Mouse (Mus musculus): ENCODE measurements around the gene Caskin1. TPM values are rescaled to one million over a fixed set of nuclear protein-coding genes. Genes with fewer than 3 reads are reported as not detected.

Gene Caskin1
- polyA plus RNA-seq, 1 experiment from 2014 or later: 0.84 TPM

DNA sequence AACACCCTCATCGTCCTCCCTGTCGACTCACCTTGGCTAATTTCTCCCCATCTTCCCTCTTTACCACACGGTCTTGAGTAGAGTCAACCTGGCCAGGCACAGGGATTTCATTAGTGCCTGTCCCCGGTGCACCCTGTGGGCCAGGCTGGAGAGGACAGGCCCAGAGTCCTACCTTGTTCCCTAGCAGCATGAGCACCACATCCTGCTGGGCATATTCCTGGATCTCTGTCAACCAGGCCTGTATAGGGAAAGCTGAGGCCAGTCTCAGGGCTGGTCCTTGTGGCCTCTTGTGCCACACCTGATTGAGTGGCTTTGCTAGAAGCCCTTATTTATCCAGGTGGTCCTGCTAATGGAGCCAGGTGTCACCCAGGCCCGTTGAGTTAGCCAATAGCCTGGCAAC is 41.5 kb downstream of the Caskin1 start:
- no peaks in the 10 kb centered on the region for H3K27me3 ChIP-seq (ENCODE audit: control insufficient read depth, insufficient read depth, low read length)
- peaks cover 13% of the 10 kb centered on the region for H3K4me1 ChIP-seq (replicated peaks; ENCODE audit: control insufficient read depth, insufficient read depth)
- H3K9ac ChIP-seq (ENCODE audit: low read length): peak overlapping the region; percentile 64
- ATAC-seq (ENCODE audit: low FRiP score, low TSS enrichment) (no peak), DNase-seq (ENCODE audit: low spot score) (no peak)
- peak overlapping the region; percentile 62 for H3K4me2 ChIP-seq (replicated peaks; ENCODE audit: low read depth)
- H3K9me3 ChIP-seq (ENCODE audit: control insufficient read depth, low read length): no peaks in the 10 kb centered on the region
- WGBS: 30% methylated on average over 5 of the region's 5 CpGs
- peak overlapping the region; percentile 42; the same call in 1 of the 2 replicates for H3K4me3 ChIP-seq (ENCODE audit: low read depth, low read length)
- TF ChIP-seq CTCF (IDR thresholded peaks at IDR 0.05; ENCODE audit: low read depth) (no peak), EP300 (optimal IDR thresholded peaks at IDR 0.05) (no peak)
- peak overlapping the region; percentile 18; the same call in 1 of the 2 replicates for H3K27ac ChIP-seq (replicated peaks)
- peaks cover 3% of the 10 kb centered on the region; the same call in 1 of the 2 replicates for H3K36me3 ChIP-seq (ENCODE audit: control insufficient read depth, insufficient read depth, low read length)

DNA sequence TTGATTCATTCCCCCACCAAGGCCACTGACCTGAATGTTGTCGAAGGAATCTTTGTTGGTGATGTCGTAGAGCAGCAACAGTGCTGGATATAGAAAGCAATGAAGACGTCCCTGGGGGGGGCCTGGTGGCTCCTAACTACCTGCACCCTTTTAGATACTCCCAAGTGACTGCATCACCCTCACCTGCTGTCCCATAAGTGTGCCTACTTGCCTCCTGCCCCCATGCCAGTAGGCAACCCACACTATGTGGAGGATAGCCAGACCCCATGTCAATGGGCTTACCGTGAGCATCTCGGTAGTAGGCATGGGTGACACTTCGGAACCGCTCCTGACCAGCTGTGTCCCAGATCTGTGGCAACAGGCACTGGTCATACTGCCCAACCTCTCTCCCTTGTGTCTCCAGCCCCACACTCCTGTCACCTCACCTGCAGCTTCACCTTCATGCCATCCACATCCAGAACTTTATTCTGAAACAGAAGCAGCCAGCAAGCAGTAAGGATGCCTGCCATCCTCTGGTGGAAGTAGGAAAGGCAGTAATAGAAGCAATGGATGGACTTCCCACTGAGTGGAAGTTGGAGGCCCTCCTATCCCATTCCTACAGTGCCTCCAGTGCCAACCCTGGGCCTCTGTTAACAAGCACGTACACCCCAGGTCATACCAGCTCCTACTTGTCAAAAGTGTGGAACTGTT is 42.1 kb downstream of the Caskin1 start:
- H3K9me3 ChIP-seq (ENCODE audit: control insufficient read depth, low read length): no peaks in the 10 kb centered on the region
- TF ChIP-seq CTCF (IDR thresholded peaks at IDR 0.05; ENCODE audit: low read depth) (peak; percentile 67), EP300 (optimal IDR thresholded peaks at IDR 0.05) (no peak)
- no peak for ATAC-seq (ENCODE audit: low FRiP score, low TSS enrichment)
- 41% methylated on average over 8 of the region's 8 CpGs for WGBS
- DNase-seq (ENCODE audit: low spot score): no peak
- H3K4me1 ChIP-seq (replicated peaks; ENCODE audit: control insufficient read depth, insufficient read depth): peaks cover 12% of the 10 kb centered on the region
- no peak overlapping the region for H3K27ac ChIP-seq (replicated peaks)
- H3K9ac ChIP-seq (ENCODE audit: low read length): peak overlapping the region; percentile 64; the same call in 1 of the 2 replicates
- no peaks in the 10 kb centered on the region for H3K27me3 ChIP-seq (ENCODE audit: control insufficient read depth, insufficient read depth, low read length)
- peak overlapping the region; percentile 62 for H3K4me2 ChIP-seq (replicated peaks; ENCODE audit: low read depth)
- H3K4me3 ChIP-seq (ENCODE audit: low read depth, low read length): no peak overlapping the region
- H3K36me3 ChIP-seq (ENCODE audit: control insufficient read depth, insufficient read depth, low read length): peaks cover 3% of the 10 kb centered on the region; the same call in 1 of the 2 replicates

DNA sequence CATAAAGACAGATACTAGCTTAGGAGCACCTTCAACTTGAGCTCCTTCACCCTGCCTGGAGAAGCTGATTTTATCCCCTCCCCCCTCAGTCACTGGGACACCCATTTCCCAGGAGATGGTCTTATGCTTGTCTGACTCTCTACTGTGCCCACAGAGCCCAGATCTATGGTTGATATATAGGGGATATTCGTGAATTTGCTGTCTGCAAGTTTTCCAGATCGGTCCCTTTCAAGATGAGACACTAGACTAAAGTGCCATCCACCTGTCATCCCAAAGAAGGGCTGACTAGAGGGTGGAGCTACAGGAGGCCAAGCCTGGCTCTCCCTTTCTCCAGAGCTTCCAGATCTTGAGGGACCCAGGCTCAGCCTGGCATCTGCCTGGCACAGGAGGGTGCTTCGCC is 42.7 kb downstream of the Caskin1 start:
- Histone ChIP-seq H3K9ac (ENCODE audit: low read length) (no peak overlapping the region), H3K4me1 (replicated peaks; ENCODE audit: control insufficient read depth, insufficient read depth) (peaks cover 10% of the 10 kb centered on the region), H3K9me3 (ENCODE audit: control insufficient read depth, low read length) (no peaks in the 10 kb centered on the region), H3K4me3 (ENCODE audit: low read depth, low read length) (no peak overlapping the region), H3K36me3 (ENCODE audit: control insufficient read depth, insufficient read depth, low read length) (peaks cover 3% of the 10 kb centered on the region; the same call in 1 of the 2 replicates), H3K27ac (replicated peaks) (no peak overlapping the region), H3K27me3 (ENCODE audit: control insufficient read depth, insufficient read depth, low read length) (no peaks in the 10 kb centered on the region), H3K4me2 (replicated peaks; ENCODE audit: low read depth) (no peak overlapping the region)
- no peak for DNase-seq (ENCODE audit: low spot score)
- 69% methylated on average over 3 of the region's 3 CpGs for WGBS
- TF ChIP-seq EP300 (optimal IDR thresholded peaks at IDR 0.05) (no peak), CTCF (IDR thresholded peaks at IDR 0.05; ENCODE audit: low read depth) (no peak)
- no peak for ATAC-seq (ENCODE audit: low FRiP score, low TSS enrichment)

DNA sequence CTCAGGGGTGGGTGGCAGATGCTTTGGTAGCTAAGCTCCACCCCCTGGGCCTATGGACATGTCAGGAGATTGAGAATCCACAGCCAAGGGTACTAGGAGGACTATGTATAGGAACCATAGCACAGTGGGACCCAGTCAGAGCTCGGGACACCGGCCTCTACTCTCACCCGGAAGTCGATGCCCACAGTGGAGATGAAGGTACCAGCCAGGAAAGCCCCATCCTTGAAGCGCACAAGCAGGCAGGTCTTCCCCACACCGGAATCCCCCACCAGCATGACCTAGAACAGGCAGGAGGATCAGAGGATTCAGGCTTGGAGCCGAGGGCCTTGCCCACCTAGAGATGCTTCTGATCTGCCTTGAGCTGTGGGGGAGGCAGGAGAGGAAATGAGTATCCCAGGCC is 43.6 kb downstream of the Caskin1 start:
- no peak overlapping the region for H3K4me2 ChIP-seq (replicated peaks; ENCODE audit: low read depth)
- peaks cover 3% of the 10 kb centered on the region; the same call in 1 of the 2 replicates for H3K36me3 ChIP-seq (ENCODE audit: control insufficient read depth, insufficient read depth, low read length)
- no peak overlapping the region for H3K4me3 ChIP-seq (ENCODE audit: low read depth, low read length)
- WGBS: 82% methylated on average over 7 of the region's 7 CpGs
- ATAC-seq (ENCODE audit: low FRiP score, low TSS enrichment) (no peak), DNase-seq (ENCODE audit: low spot score) (no peak)
- H3K4me1 ChIP-seq (replicated peaks; ENCODE audit: control insufficient read depth, insufficient read depth): peaks cover 10% of the 10 kb centered on the region
- H3K9me3 ChIP-seq (ENCODE audit: control insufficient read depth, low read length): no peaks in the 10 kb centered on the region
- H3K27me3 ChIP-seq (ENCODE audit: control insufficient read depth, insufficient read depth, low read length): no peaks in the 10 kb centered on the region
- no peak for TF ChIP-seq CTCF (IDR thresholded peaks at IDR 0.05; ENCODE audit: low read depth)
- TF ChIP-seq EP300 (optimal IDR thresholded peaks at IDR 0.05): no peak
- H3K9ac ChIP-seq (ENCODE audit: low read length): no peak overlapping the region
- H3K27ac ChIP-seq (replicated peaks): no peak overlapping the region

DNA sequence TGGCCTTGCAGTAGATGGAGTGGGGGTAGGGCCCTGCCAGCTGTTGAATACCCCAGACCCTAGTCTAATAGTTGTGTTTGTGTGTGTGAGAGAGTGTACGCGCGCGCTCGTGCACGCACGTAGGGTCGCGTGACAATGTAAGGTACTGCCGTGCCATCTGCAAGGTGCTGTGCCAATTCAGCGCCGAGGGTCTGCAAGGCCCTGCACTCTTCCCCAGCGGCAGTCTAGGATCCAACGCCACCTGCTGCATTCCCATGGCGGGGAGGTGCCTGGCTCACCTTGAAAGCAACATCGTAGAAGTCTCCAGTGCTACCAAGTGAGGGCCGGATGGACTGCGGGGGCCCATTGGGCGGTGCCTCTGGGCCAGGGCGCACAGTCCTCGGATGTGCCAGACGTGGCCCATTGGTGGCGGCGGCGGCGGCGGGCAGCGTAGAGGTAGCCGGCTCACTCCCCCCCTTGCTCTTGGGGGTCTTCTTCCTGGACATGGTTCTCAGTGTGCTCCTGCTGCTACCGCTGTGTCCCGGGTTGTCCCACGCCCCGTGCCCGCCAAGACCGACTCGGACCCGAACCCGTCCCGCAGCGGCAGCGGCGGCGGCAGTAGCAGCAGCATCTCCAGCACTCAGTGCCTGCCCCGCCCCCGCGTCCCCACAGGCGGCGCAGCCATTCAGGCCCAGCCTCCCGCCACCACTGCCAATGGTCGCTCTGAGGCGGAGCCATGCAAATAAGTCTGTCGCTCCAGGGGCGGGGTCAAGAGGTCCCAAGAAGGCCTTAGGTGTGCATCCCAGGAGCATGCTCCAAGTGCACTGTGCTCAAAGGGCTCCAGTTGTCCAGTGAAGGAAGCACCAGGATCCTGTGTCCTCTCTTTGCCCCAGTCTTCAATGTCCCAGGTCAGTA is 44.9 kb downstream of the Caskin1 start:
- WGBS: 12% methylated on average over 51 of the region's 53 CpGs
- H3K36me3 ChIP-seq (ENCODE audit: control insufficient read depth, insufficient read depth, low read length): peaks cover 3% of the 10 kb centered on the region; the same call in 1 of the 2 replicates
- H3K27ac ChIP-seq (replicated peaks): no peak overlapping the region
- DNase-seq (ENCODE audit: low spot score) (peak; percentile 91), ATAC-seq (ENCODE audit: low FRiP score, low TSS enrichment) (peak; percentile 81)
- H3K4me3 ChIP-seq (ENCODE audit: low read depth, low read length): peak overlapping the region; percentile 33
- no peaks in the 10 kb centered on the region for H3K9me3 ChIP-seq (ENCODE audit: control insufficient read depth, low read length)
- peaks cover 10% of the 10 kb centered on the region for H3K4me1 ChIP-seq (replicated peaks; ENCODE audit: control insufficient read depth, insufficient read depth)
- TF ChIP-seq CTCF (IDR thresholded peaks at IDR 0.05; ENCODE audit: low read depth) (peak; percentile 52), EP300 (optimal IDR thresholded peaks at IDR 0.05) (no peak)
- peak overlapping the region; percentile 50 for H3K9ac ChIP-seq (ENCODE audit: low read length)
- no peaks in the 10 kb centered on the region for H3K27me3 ChIP-seq (ENCODE audit: control insufficient read depth, insufficient read depth, low read length)
- H3K4me2 ChIP-seq (replicated peaks; ENCODE audit: low read depth): peak overlapping the region; percentile 68

Measured in stomach, postnatal 0 days (tissue).